Mouse (Mus musculus): Measurements from ENCODE around the gene Prrc2a. TPM values are rescaled to one million over a fixed set of nuclear protein-coding genes. Genes with fewer than 3 reads are reported as not detected.

Gene Prrc2a
- total and polyA plus RNA-seq, 3 experiments: 71.0 to 663 (median 87.6) TPM

GRCm38 (mm10) chr17:35140490-35140996 lies 24.2 kb downstream of the Prrc2a start:
- peaks cover 33% of the 10 kb centered on the region for H3K79me2 ChIP-seq (ENCODE audit: control insufficient read depth, insufficient read depth, low read length, poor library complexity)

GRCm38 (mm10) chr17:35139269-35139668 lies 25.4 kb downstream of the Prrc2a start:
- H3K9me3 ChIP-seq (replicated peaks; ENCODE audit: insufficient read depth, low read length): no peaks in the 10 kb centered on the region
- no peak overlapping the region for H3K9ac ChIP-seq (ENCODE audit: control insufficient read depth, low read depth, low read length, poor library complexity, severe bottlenecking)
- H3K4me1 ChIP-seq (ENCODE audit: control insufficient read depth in 1 of 2, insufficient read depth in 2 of 2, low read length in 2 of 2): peaks cover 0 to 11% of the 10 kb centered on the region in 2 experiments; a peak in 2 of 4 replicates
- no peak overlapping the region for H3K27ac ChIP-seq (ENCODE audit: control insufficient read depth, low read depth, low read length)
- H3K4me3 ChIP-seq (ENCODE audit: control insufficient read depth in 1 of 2, insufficient read depth in 1 of 2, low read depth in 2 of 2, low read length in 2 of 2): no peak overlapping the region
- TF ChIP-seq RCOR1 (IDR thresholded peaks at IDR 0.05; ENCODE audit: low read depth, low read length): no peak
- no peak for TF ChIP-seq RAD21 (IDR thresholded peaks at IDR 0.05; ENCODE audit: low read depth, low read length)
- no peak for TF ChIP-seq SIN3A (IDR thresholded peaks at IDR 0.05; ENCODE audit: low read length)
- no peak for TF ChIP-seq USF2 (IDR thresholded peaks at IDR 0.05; ENCODE audit: borderline replicate concordance in 1 of 2, insufficient read depth in 1 of 2, low read depth in 1 of 2, low read length in 2 of 2)
- no peak for TF ChIP-seq POLR2A (IDR thresholded peaks at IDR 0.05; ENCODE audit: control insufficient read depth in 1 of 2, insufficient read depth in 1 of 2, low read depth in 1 of 2, low read length in 2 of 2, poor library complexity in 1 of 2)
- TF ChIP-seq JUND (IDR thresholded peaks at IDR 0.05; ENCODE audit: low read depth, low read length): no peak
- TF ChIP-seq EP300 (IDR thresholded peaks at IDR 0.05; ENCODE audit: low read depth in 1 of 2, low read length in 2 of 2): no peak
- TF ChIP-seq CHD2 (IDR thresholded peaks at IDR 0.05; ENCODE audit: low read length): no peak
- no peak for TF ChIP-seq MYC (IDR thresholded peaks at IDR 0.05; ENCODE audit: low read depth, low read length)
- TF ChIP-seq KAT2A (conservative IDR thresholded peaks at IDR 0.05; ENCODE audit: low read depth, low read length): no peak
- no peak for TF ChIP-seq SMC3 (IDR thresholded peaks at IDR 0.05; ENCODE audit: low read depth, low read length)
- TF ChIP-seq MXI1 (IDR thresholded peaks at IDR 0.05; ENCODE audit: low read depth, low read length): no peak
- no peak for TF ChIP-seq UBTF (IDR thresholded peaks at IDR 0.05; ENCODE audit: borderline replicate concordance, insufficient read depth, low read depth, low read length)
- TF ChIP-seq GABPA (IDR thresholded peaks at IDR 0.05; ENCODE audit: low read depth, low read length): no peak
- TF ChIP-seq MAZ (IDR thresholded peaks at IDR 0.05; ENCODE audit: low read depth, low read length): no peak
- no peak for TF ChIP-seq NELFE (IDR thresholded peaks at IDR 0.05; ENCODE audit: low read depth, low read length)
- TF ChIP-seq GATA1 (IDR thresholded peaks at IDR 0.05; ENCODE audit: low read depth, low read length): no peak
- TF ChIP-seq POLR2AphosphoS2 (IDR thresholded peaks at IDR 0.05; ENCODE audit: low read length): no peak
- no peak for TF ChIP-seq TAL1 (IDR thresholded peaks at IDR 0.05; ENCODE audit: low read length)
- peaks cover 10 to 14% of the 10 kb centered on the region in 2 experiments for H3K36me3 ChIP-seq (ENCODE audit: control insufficient read depth in 1 of 2, insufficient read depth in 2 of 2, low read length in 2 of 2)
- DNase-seq (ENCODE audit: low read depth, low spot score): no peak
- peaks cover 38% of the 10 kb centered on the region for H3K79me2 ChIP-seq (ENCODE audit: control insufficient read depth, insufficient read depth, low read length, poor library complexity)
- no peaks in the 10 kb centered on the region for H3K27me3 ChIP-seq (ENCODE audit: control insufficient read depth in 1 of 2, insufficient read depth in 2 of 2, low read length in 2 of 2)

More at GRCm38 (mm10) chr17:35140490-35140996, 24.2 kb downstream of the Prrc2a start:
- H3K9ac ChIP-seq (ENCODE audit: control insufficient read depth, low read depth, low read length, poor library complexity, severe bottlenecking): no peak overlapping the region
- H3K36me3 ChIP-seq (ENCODE audit: control insufficient read depth in 1 of 2, insufficient read depth in 2 of 2, low read length in 2 of 2): peaks cover 10 to 14% of the 10 kb centered on the region in 2 experiments
- no peak for TF ChIP-seq MYC (IDR thresholded peaks at IDR 0.05; ENCODE audit: low read depth, low read length)
- no peak for TF ChIP-seq UBTF (IDR thresholded peaks at IDR 0.05; ENCODE audit: borderline replicate concordance, insufficient read depth, low read depth, low read length)
- TF ChIP-seq SMC3 (IDR thresholded peaks at IDR 0.05; ENCODE audit: low read depth, low read length): no peak
- TF ChIP-seq ETS1 (IDR thresholded peaks at IDR 0.05; ENCODE audit: low read depth, low read length): no peak
- no peak for TF ChIP-seq MYB (IDR thresholded peaks at IDR 0.05; ENCODE audit: low read depth, low read length)
- no peak for TF ChIP-seq USF2 (IDR thresholded peaks at IDR 0.05; ENCODE audit: borderline replicate concordance in 1 of 2, insufficient read depth in 1 of 2, low read depth in 1 of 2, low read length in 2 of 2)
- no peak for TF ChIP-seq MXI1 (IDR thresholded peaks at IDR 0.05; ENCODE audit: low read depth, low read length)
- no peak for TF ChIP-seq POLR2AphosphoS5 (IDR thresholded peaks at IDR 0.05; ENCODE audit: borderline replicate concordance, low read depth, low read length)
- no peak for TF ChIP-seq GABPA (IDR thresholded peaks at IDR 0.05; ENCODE audit: low read depth, low read length)
- TF ChIP-seq KAT2A (conservative IDR thresholded peaks at IDR 0.05; ENCODE audit: low read depth, low read length): no peak
- TF ChIP-seq POLR2AphosphoS2 (IDR thresholded peaks at IDR 0.05; ENCODE audit: low read length): no peak
- TF ChIP-seq ZC3H11A (IDR thresholded peaks at IDR 0.05; ENCODE audit: low read depth, low read length): no peak
- no peak overlapping the region for H3K4me3 ChIP-seq (ENCODE audit: control insufficient read depth in 1 of 2, insufficient read depth in 1 of 2, low read depth in 2 of 2, low read length in 2 of 2)
- H3K9me3 ChIP-seq (replicated peaks; ENCODE audit: insufficient read depth, low read length): no peaks in the 10 kb centered on the region
- no peaks in the 10 kb centered on the region for H3K27me3 ChIP-seq (ENCODE audit: control insufficient read depth in 1 of 2, insufficient read depth in 2 of 2, low read length in 2 of 2)
- H3K27ac ChIP-seq (ENCODE audit: control insufficient read depth, low read depth, low read length): no peak overlapping the region
- H3K4me1 ChIP-seq (ENCODE audit: control insufficient read depth in 1 of 2, insufficient read depth in 2 of 2, low read length in 2 of 2): peaks cover 0 to 11% of the 10 kb centered on the region in 2 experiments; a peak in 2 of 4 replicates
- no peak for DNase-seq (ENCODE audit: low read depth, low spot score)
